Mouse (Mus musculus): ENCODE measurements around the gene Sars. TPM values are rescaled to one million over a fixed set of nuclear protein-coding genes. Genes with fewer than 3 reads are reported as not detected.

The Sars gene
- polyA plus RNA-seq, 2 experiments = 80.2 to 108 TPM

GRCm38 (mm10) chr3:108410359-108410714 is 34.7 kb downstream of the Sars start:
- peak overlapping the region; percentile 43; the same call in 1 of the 2 replicates for H3K9ac ChIP-seq (ENCODE audit: low read depth, low read length, severe bottlenecking)
- no peak for TF ChIP-seq POLR2A (IDR thresholded peaks at IDR 0.05; ENCODE audit: borderline replicate concordance, extremely low read depth, insufficient read depth, insufficient read length)
- ATAC-seq (ENCODE audit: low FRiP score, low read depth) (no peak), DNase-seq (ENCODE audit: low spot score) (no peak)
- 36% methylated on average over 5 of the region's 5 CpGs for WGBS
- H3K36me3 ChIP-seq (ENCODE audit: control insufficient read depth, insufficient read depth, low read length) = peaks cover 36% of the 10 kb centered on the region
- no peak overlapping the region for H3K4me2 ChIP-seq (replicated peaks; ENCODE audit: low read depth, low read length, severe bottlenecking)
- H3K4me3 ChIP-seq (replicated peaks; ENCODE audit: low read length) = no peak overlapping the region
- H3K27ac ChIP-seq (replicated peaks; ENCODE audit: low read depth, low read length) = no peak overlapping the region
- no peaks in the 10 kb centered on the region for H3K27me3 ChIP-seq (ENCODE audit: control insufficient read depth, insufficient read depth, low read length)
- H3K9me3 ChIP-seq (ENCODE audit: control insufficient read depth, low read length) = peaks cover 15% of the 10 kb centered on the region
- peaks cover 10% of the 10 kb centered on the region; the same call in 1 of the 2 replicates for H3K4me1 ChIP-seq (ENCODE audit: control insufficient read depth, insufficient read depth, low read length)

GRCm38 (mm10) chr3:108409656-108410358 is 35.2 kb downstream of the Sars start:
- Histone ChIP-seq H3K4me3 (replicated peaks; ENCODE audit: low read length) (no peak overlapping the region), H3K9me3 (ENCODE audit: control insufficient read depth, low read length) (peaks cover 15% of the 10 kb centered on the region), H3K36me3 (ENCODE audit: control insufficient read depth, insufficient read depth, low read length) (peaks cover 36% of the 10 kb centered on the region), H3K27ac (replicated peaks; ENCODE audit: low read depth, low read length) (no peak overlapping the region), H3K4me1 (ENCODE audit: control insufficient read depth, insufficient read depth, low read length) (peaks cover 10% of the 10 kb centered on the region; the same call in 1 of the 2 replicates), H3K4me2 (replicated peaks; ENCODE audit: low read depth, low read length, severe bottlenecking) (no peak overlapping the region), H3K9ac (ENCODE audit: low read depth, low read length, severe bottlenecking) (no peak overlapping the region), H3K27me3 (ENCODE audit: control insufficient read depth, insufficient read depth, low read length) (no peaks in the 10 kb centered on the region)
- 58% methylated on average over 8 of the region's 8 CpGs for WGBS
- no peak for TF ChIP-seq POLR2A (IDR thresholded peaks at IDR 0.05; ENCODE audit: borderline replicate concordance, extremely low read depth, insufficient read depth, insufficient read length)
- no peak for DNase-seq (ENCODE audit: low spot score)
- ATAC-seq (ENCODE audit: low FRiP score, low read depth) = no peak

GRCm38 (mm10) chr3:108408517-108409008 is 36.4 kb downstream of the Sars start:
- peaks cover 6% of the 10 kb centered on the region; the same call in 1 of the 2 replicates for H3K9me3 ChIP-seq (ENCODE audit: control insufficient read depth, low read length)
- H3K36me3 ChIP-seq (ENCODE audit: control insufficient read depth, insufficient read depth, low read length) = peaks cover 33% of the 10 kb centered on the region
- H3K9ac ChIP-seq (ENCODE audit: low read depth, low read length, severe bottlenecking) = no peak overlapping the region
- no peak overlapping the region for H3K4me2 ChIP-seq (replicated peaks; ENCODE audit: low read depth, low read length, severe bottlenecking)
- DNase-seq (ENCODE audit: low spot score) (no peak), ATAC-seq (ENCODE audit: low FRiP score, low read depth) (no peak)
- no peak overlapping the region for H3K27ac ChIP-seq (replicated peaks; ENCODE audit: low read depth, low read length)
- TF ChIP-seq POLR2A (IDR thresholded peaks at IDR 0.05; ENCODE audit: borderline replicate concordance, extremely low read depth, insufficient read depth, insufficient read length) = no peak
- H3K4me3 ChIP-seq (replicated peaks; ENCODE audit: low read length) = no peak overlapping the region
- 89% methylated on average over 8 of the region's 8 CpGs for WGBS
- no peaks in the 10 kb centered on the region for H3K27me3 ChIP-seq (ENCODE audit: control insufficient read depth, insufficient read depth, low read length)
- peaks cover 10% of the 10 kb centered on the region; the same call in 1 of the 2 replicates for H3K4me1 ChIP-seq (ENCODE audit: control insufficient read depth, insufficient read depth, low read length)

- Histone ChIP-seq H3K9ac (ENCODE audit: low read depth, low read length, severe bottlenecking) (no peak overlapping the region), H3K4me1 (ENCODE audit: control insufficient read depth, insufficient read depth, low read length) (peaks cover 7% of the 10 kb centered on the region; the same call in 1 of the 2 replicates), H3K4me2 (replicated peaks; ENCODE audit: low read depth, low read length, severe bottlenecking) (no peak overlapping the region), H3K36me3 (ENCODE audit: control insufficient read depth, insufficient read depth, low read length) (peaks cover 17% of the 10 kb centered on the region), H3K27ac (replicated peaks; ENCODE audit: low read depth, low read length) (no peak overlapping the region), H3K9me3 (ENCODE audit: control insufficient read depth, low read length) (no peaks in the 10 kb centered on the region), H3K27me3 (ENCODE audit: control insufficient read depth, insufficient read depth, low read length) (no peaks in the 10 kb centered on the region), H3K4me3 (replicated peaks; ENCODE audit: low read length) (no peak overlapping the region)
- TF ChIP-seq POLR2A (IDR thresholded peaks at IDR 0.05; ENCODE audit: borderline replicate concordance, extremely low read depth, insufficient read depth, insufficient read length) = no peak
- DNase-seq (ENCODE audit: low spot score) (no peak), ATAC-seq (ENCODE audit: low FRiP score, low read depth) (no peak)
- 90% methylated on average over 24 of the region's 24 CpGs for WGBS
These were observed 38.6 kb downstream of the Sars start for GRCm38 (mm10) chr3:108406306-108406885.

- H3K27ac ChIP-seq (replicated peaks; ENCODE audit: low read depth, low read length) = no peak overlapping the region
- H3K4me1 ChIP-seq (ENCODE audit: control insufficient read depth, insufficient read depth, low read length) = peaks cover 3% of the 10 kb centered on the region; the same call in 1 of the 2 replicates
- no peaks in the 10 kb centered on the region for H3K9me3 ChIP-seq (ENCODE audit: control insufficient read depth, low read length)
- H3K9ac ChIP-seq (ENCODE audit: low read depth, low read length, severe bottlenecking) = no peak overlapping the region
- TF ChIP-seq POLR2A (IDR thresholded peaks at IDR 0.05; ENCODE audit: borderline replicate concordance, extremely low read depth, insufficient read depth, insufficient read length) = no peak
- peaks cover 21% of the 10 kb centered on the region for H3K36me3 ChIP-seq (ENCODE audit: control insufficient read depth, insufficient read depth, low read length)
- H3K27me3 ChIP-seq (ENCODE audit: control insufficient read depth, insufficient read depth, low read length) = no peaks in the 10 kb centered on the region
- ATAC-seq (ENCODE audit: low FRiP score, low read depth) (no peak), DNase-seq (ENCODE audit: low spot score) (no peak)
- WGBS = 55% methylated on average over 14 of the region's 14 CpGs
- H3K4me3 ChIP-seq (replicated peaks; ENCODE audit: low read length) = no peak overlapping the region
- no peak overlapping the region for H3K4me2 ChIP-seq (replicated peaks; ENCODE audit: low read depth, low read length, severe bottlenecking)
These were observed 39.3 kb downstream of the Sars start for GRCm38 (mm10) chr3:108405536-108406305.
